Mouse (Mus musculus) cerebellum, adult 9-11 months (tissue): ENCODE measurements around the gene Plekha6.

Source experiments
- DNase-seq: peaks from one replicate; pipeline ENCODE4 v3.0.0; 2022

The Plekha6 gene

GRCm38 (mm10) chr1:133247189-133247588, 83.2 kb downstream of the Plekha6 start:
- DNase-seq, result no peak

GRCm38 (mm10) chr1:133250761-133251160, 86.8 kb downstream of the Plekha6 start:
- DNase-seq, result no peak

GRCm38 (mm10) chr1:133251625-133252034, 87.6 kb downstream of the Plekha6 start:
- DNase-seq, result no peak

GRCm38 (mm10) chr1:133252251-133252650, 88.2 kb downstream of the Plekha6 start:
- DNase-seq, result no peak

GRCm38 (mm10) chr1:133252801-133253531, 89.0 kb downstream of the Plekha6 start:
- no peak for DNase-seq

GRCm38 (mm10) chr1:133253532-133253866, 89.5 kb downstream of the Plekha6 start:
- no peak for DNase-seq

- DNase-seq, result no peak
Measured at GRCm38 (mm10) chr1:133254226-133254625, 90.2 kb downstream of the Plekha6 start.

- DNase-seq, result no peak
Measured at GRCm38 (mm10) chr1:133254856-133255764, 91.1 kb downstream of the Plekha6 start.

GRCm38 (mm10) chr1:133255776-133256175, 91.8 kb downstream of the Plekha6 start:
- no peak for DNase-seq

- peak; percentile 55 for DNase-seq
Measured at GRCm38 (mm10) chr1:133256347-133256746, 92.3 kb downstream of the Plekha6 start.

GRCm38 (mm10) chr1:133258694-133259093, 94.7 kb downstream of the Plekha6 start:
- no peak for DNase-seq

GRCm38 (mm10) chr1:133262628-133263027, 98.6 kb downstream of the Plekha6 start:
- DNase-seq, result no peak

- peak; percentile 40 for DNase-seq
Measured at GRCm38 (mm10) chr1:133263134-133263533, 99.1 kb downstream of the Plekha6 start.

GRCm38 (mm10) chr1:133264367-133264766, 100.4 kb downstream of the Plekha6 start:
- DNase-seq, result no peak

- DNase-seq, result no peak
Measured at GRCm38 (mm10) chr1:133265114-133265766, 101.2 kb downstream of the Plekha6 start.

GRCm38 (mm10) chr1:133267094-133267493, 103.1 kb downstream of the Plekha6 start:
- DNase-seq, result no peak

- DNase-seq, result peak; percentile 45
Measured at GRCm38 (mm10) chr1:133267813-133268492, 103.9 kb downstream of the Plekha6 start.

- no peak for DNase-seq
Measured at GRCm38 (mm10) chr1:133268503-133268902, 104.5 kb downstream of the Plekha6 start.

GRCm38 (mm10) chr1:133270336-133270735, 106.3 kb downstream of the Plekha6 start:
- DNase-seq, result no peak

- DNase-seq, result no peak
Measured at GRCm38 (mm10) chr1:133274163-133274562, 110.2 kb downstream of the Plekha6 start.

GRCm38 (mm10) chr1:133276983-133277382, 113.0 kb downstream of the Plekha6 start:
- no peak for DNase-seq

GRCm38 (mm10) chr1:133278539-133278938, 114.5 kb downstream of the Plekha6 start:
- no peak for DNase-seq
